In the genomic region with DNA sequence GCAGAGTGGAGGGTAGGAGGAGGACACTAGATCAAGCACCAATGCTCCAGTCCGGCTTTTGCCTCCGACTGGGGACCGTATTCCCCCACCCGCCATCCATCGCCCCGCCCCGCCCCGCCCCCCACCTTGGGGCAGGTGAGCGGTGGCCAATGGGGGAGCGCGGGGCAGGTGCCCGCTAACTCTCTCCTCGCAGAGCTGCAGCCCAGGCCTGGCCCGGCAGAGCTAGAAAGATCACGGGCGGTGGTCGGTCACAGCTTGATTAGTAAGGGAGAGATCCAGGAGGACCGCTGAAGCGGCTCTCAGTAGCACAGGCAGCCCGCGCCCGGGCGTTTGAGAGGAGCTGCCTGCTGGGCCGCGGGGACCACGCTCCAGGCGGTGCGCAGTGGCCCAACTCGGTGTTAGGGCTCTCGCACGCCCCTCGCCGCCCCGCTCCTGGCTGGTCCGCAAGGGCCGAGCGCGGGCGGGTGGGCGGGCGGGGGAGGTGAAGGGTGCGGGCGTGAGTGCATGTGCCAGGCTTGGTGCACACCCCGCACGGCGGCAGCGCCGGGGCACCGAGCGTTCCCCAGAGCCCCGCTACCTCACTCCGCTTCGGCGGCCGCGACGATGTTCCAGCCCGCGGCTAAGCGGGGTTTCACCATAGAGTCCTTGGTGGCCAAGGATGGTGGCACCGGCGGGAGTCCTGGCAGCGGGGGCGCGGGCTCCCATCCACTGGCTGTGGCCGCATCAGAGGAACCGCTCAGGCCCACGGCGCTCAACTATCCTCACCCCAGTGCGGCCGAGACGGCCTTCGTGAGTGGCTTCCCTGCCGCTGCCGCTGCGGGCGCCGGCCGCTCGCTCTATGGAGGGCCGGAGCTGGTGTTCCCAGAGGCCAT, we compare ENCODE assay signal across 9 mouse cellular contexts. TPM values are rescaled to one million over a fixed set of nuclear protein-coding genes. Genes with fewer than 3 reads are reported as not detected.
DNase-seq lines count a peak whose midpoint lies in the region; ATAC-seq lines count a peak whose summit lies in the region.
"Had no signal": no experiment of that assay in that cellular context is flagged by ENCODE, and none has a peak within 500 bp of the region (broad histone marks: within the 10 kb centered on the region; RNA-seq: fewer than 3 reads in every experiment).

A gene (plus strand): TSS at position 99 of the 872 bp plus-strand sequence.

- DNase-seq in heart, postnatal 36 days, result no peak
- peak; percentile 83 for DNase-seq in forebrain, embryonic 10.5 days (ENCODE audit: extremely low spot score, low spot score)
- DNase-seq in kidney, adult 11 months, result peak; percentile 88
- no peak for DNase-seq in left cerebral cortex, postnatal 4 days
- DNase-seq in midbrain, embryonic 11.5 days (ENCODE audit: low spot score, missing footprints), result peak; percentile 96
- peak; percentile 26 for DNase-seq in testis, postnatal 14 days (ENCODE audit: low spot score)

- intact Hi-C loops in heart, postnatal 36 days (cut with DNase I), result no loop called here
- intact Hi-C loops in left cerebral cortex, postnatal 4 days (cut with DNase I), result loop anchor here (10.0 kb wide), 1 partner anchor 147 kb away; a partner anchor contains a TSS

- H3K4me3 ChIP-seq in heart, embryonic 11.5 days (ENCODE audit: low read depth, low read length), result peak within 1 kb of the TSS; percentile 43
- H3K4me3 ChIP-seq in forebrain, embryonic 10.5 days, result peak within 1 kb of the TSS; percentile 78
- H3K4me3 ChIP-seq in midbrain, embryonic 11.5 days (ENCODE audit: low read depth, low read length), result peak within 1 kb of the TSS; percentile 47

- ATAC-seq in heart, embryonic 11.5 days (replicated peaks; ENCODE audit: insufficient number of reproducible peaks, low FRiP score, low TSS enrichment), result 0 out of 2 replicates have a peak, but pooled peaks have one; percentile 22
- ATAC-seq in midbrain, embryonic 11.5 days (ENCODE audit: low FRiP score), result peak; percentile 66
- no peak for ATAC-seq in erythroblast, adult 5-6 weeks (replicated peaks; ENCODE audit: low FRiP score, poor library complexity, severe bottlenecking)

- H3K27me3 ChIP-seq in heart, embryonic 11.5 days (ENCODE audit: control insufficient read depth, insufficient read depth, low read length), result peaks cover 85% of the 10 kb centered on the region
- peaks cover 99% of the 10 kb centered on the region for H3K27me3 ChIP-seq in forebrain, embryonic 10.5 days (ENCODE audit: poor library complexity, severe bottlenecking)
- peaks cover 80% of the 10 kb centered on the region for H3K27me3 ChIP-seq in midbrain, embryonic 11.5 days (ENCODE audit: control insufficient read depth, insufficient read depth, low read length)

- no peaks in the 10 kb centered on the region for H3K36me3 ChIP-seq in heart, embryonic 11.5 days (ENCODE audit: control insufficient read depth, insufficient read depth, low read length)
- H3K36me3 ChIP-seq in forebrain, embryonic 10.5 days (replicated peaks), result peaks cover 29% of the 10 kb centered on the region
- H3K36me3 ChIP-seq in midbrain, embryonic 11.5 days (ENCODE audit: control insufficient read depth, insufficient read depth, low read length), result no peaks in the 10 kb centered on the region

- H3K4me1 ChIP-seq in heart, embryonic 11.5 days (ENCODE audit: control insufficient read depth, insufficient read depth, low read length), result peaks cover 12% of the 10 kb centered on the region
- H3K4me1 ChIP-seq in forebrain, embryonic 10.5 days, result peaks cover 70% of the 10 kb centered on the region
- peaks cover 29% of the 10 kb centered on the region for H3K4me1 ChIP-seq in midbrain, embryonic 11.5 days (ENCODE audit: control insufficient read depth, insufficient read depth, low read length)

- H3K27ac ChIP-seq in heart, embryonic 11.5 days (ENCODE audit: low read depth, low read length), result no peak within 1 kb of the TSS
- H3K27ac ChIP-seq in forebrain, embryonic 10.5 days, result peak within 1 kb of the TSS; percentile 94
- no peak within 1 kb of the TSS for H3K27ac ChIP-seq in midbrain, embryonic 11.5 days (ENCODE audit: low read depth, low read length)

- WGBS in heart, embryonic 11.5 days (ENCODE audit: insufficient replicate concordance), result under 1% methylated on average over 63 of the region's 81 CpGs
- WGBS in forebrain, embryonic 10.5 days, result under 1% methylated on average over 80 of the region's 81 CpGs
- under 1% methylated on average over 72 of the region's 81 CpGs for WGBS in midbrain, embryonic 11.5 days

- H3K9ac ChIP-seq in heart, embryonic 11.5 days (ENCODE audit: low read depth, low read length), result no peak within 1 kb of the TSS
- H3K9ac ChIP-seq in midbrain, embryonic 11.5 days (ENCODE audit: low read length), result peak within 1 kb of the TSS; percentile 49

- peak within 1 kb of the TSS; percentile 72 for H3K4me2 ChIP-seq in heart, embryonic 11.5 days
- peak within 1 kb of the TSS; percentile 88 for H3K4me2 ChIP-seq in midbrain, embryonic 11.5 days

- no peaks in the 10 kb centered on the region for H3K9me3 ChIP-seq in heart, embryonic 11.5 days (replicated peaks; ENCODE audit: control insufficient read depth, low read length)
- H3K9me3 ChIP-seq in forebrain, embryonic 10.5 days, result no peaks in the 10 kb centered on the region
- H3K9me3 ChIP-seq in midbrain, embryonic 11.5 days (ENCODE audit: control insufficient read depth, low read length), result no peaks in the 10 kb centered on the region

RNA-seq across cellular contexts. Expression of the gene that starts here (rescaled TPM):
- polyA plus RNA-seq in heart, embryonic 11.5 days (2014; fragmentation: Nextera tagmentation; extraction: Ambion mirVana), result not detected in 2 replicates
- total RNA-seq in heart, postnatal 36 days (2021), result not detected
- polyA plus RNA-seq in forebrain, embryonic 10.5 days (2016; fragmentation: Nextera tagmentation; extraction: Ambion mirVana), result 26.5 and 35.8 TPM in 2 replicates
- 10 to 100 TPM; 41.1 to 50.2 TPM for total RNA-seq in left cerebral cortex, postnatal 4 days (2021)
- 2.7 and 3.6 TPM in 2 replicates for polyA plus RNA-seq in midbrain, embryonic 11.5 days (2014; fragmentation: Nextera tagmentation; extraction: Ambion mirVana)
- not detected in 2 replicates for total RNA-seq in erythroblast, adult 5-6 weeks (2015; ENCODE audit: low replicate concordance)
- not detected in 2 replicates for total RNA-seq in erythroblast, adult 5-6 weeks (2017; ENCODE audit: low replicate concordance)
- total RNA-seq: hematopoietic stem cell, adult 5-6 weeks had no signal

Comparison
In these comparisons a context has a peak if more than half of its experiments do, and no peak if none do; other contexts are left out.
1. RNA of the gene that starts here (total RNA-seq): 41.1 to 50.2 TPM in left cerebral cortex, postnatal 4 days; not detected in heart, postnatal 36 days and not detected in erythroblast, adult 5-6 weeks; every median in the first group is over 10 times any median in the second.
2. Peak in ATAC-seq, H3K4me3 ChIP-seq and H3K4me2 ChIP-seq in heart, embryonic 11.5 days; RNA of the gene not detected or under 1 TPM.
3. DNase-seq: peak in forebrain, embryonic 10.5 days (single experiment), kidney, adult 11 months (single experiment), midbrain, embryonic 11.5 days (single experiment) and testis, postnatal 14 days (single experiment); none in heart, postnatal 36 days (0 of 2) and left cerebral cortex, postnatal 4 days (single experiment).
4. Peak in every context shown above with its lines, with median percentiles within 50 percentile points of each other: H3K4me3 ChIP-seq.